Mouse (Mus musculus) thymus, postnatal 0 days (tissue): ENCODE measurements around the gene Gpr179. TPM values are rescaled to one million over a fixed set of nuclear protein-coding genes. Genes with fewer than 3 reads are reported as not detected.

Source experiments
- DNase-seq: peaks from one replicate; pipeline ENCODE4 v3.0.0-alpha.2; 2015; ENCODE audit warnings: low spot score
- polyA plus RNA-seq: library from polyadenylated mRNA; unstranded; fragments of >200 nt; fragmentation: Nextera tagmentation; extraction: Ambion mirVana; gene quantifications from 2 replicates; pipeline ENCODE4 v1.2.1, GENCODE M21; 2015

Gene Gpr179
- polyA plus RNA-seq, 1 experiment from 2014 or later, result 0.38 TPM

GRCm38 (mm10) chr11:97287643-97288042 is 64.2 kb downstream of the Gpr179 start:
- DNase-seq, result no peak

GRCm38 (mm10) chr11:97286973-97287372 is 64.9 kb downstream of the Gpr179 start:
- DNase-seq, result no peak

- DNase-seq, result no peak
Observed at GRCm38 (mm10) chr11:97285852-97286775, 65.8 kb downstream of the Gpr179 start.

GRCm38 (mm10) chr11:97284854-97285253 is 67.0 kb downstream of the Gpr179 start:
- DNase-seq, result no peak

- no peak for DNase-seq
Observed at GRCm38 (mm10) chr11:97282179-97282578, 69.7 kb downstream of the Gpr179 start.

Other genes starting within 250 kb of the Gpr179 start
- 1.3 and 1.9 TPM in 2 replicates for gene Tbx21, start 236.7 kb downstream of the Gpr179 start, polyA plus RNA-seq
- 0.82 and 0.98 TPM in 2 replicates for gene Tbkbp1, start 200.6 kb downstream of the Gpr179 start, polyA plus RNA-seq
- 37.0 and 39.8 TPM in 2 replicates for gene Kpnb1, start 164.2 kb downstream of the Gpr179 start, polyA plus RNA-seq
- 57.2 and 64.4 TPM in 2 replicates for gene Npepps, start 71.4 kb downstream of the Gpr179 start, polyA plus RNA-seq
- 40.8 and 41.0 TPM in 2 replicates for gene Mrpl45, start 36.4 kb downstream of the Gpr179 start, polyA plus RNA-seq
- 3.1 and 3.7 TPM in 2 replicates for gene Socs7, start 10.5 kb upstream of the Gpr179 start, polyA plus RNA-seq
- 1.6 and 2.9 TPM in 2 replicates for gene Arhgap23, start 63.5 kb upstream of the Gpr179 start, polyA plus RNA-seq
- 0.09 and 0.12 TPM in 2 replicates for gene 4933428G20Rik, start 148.3 kb upstream of the Gpr179 start, polyA plus RNA-seq
- gene Srcin1, start 224.1 kb upstream of the Gpr179 start, polyA plus RNA-seq, result 0.05 and 0.06 TPM in 2 replicates